Mouse (Mus musculus) liver, embryonic 11.5 days (tissue): ENCODE data around the gene Cdca4. TPM values are rescaled to one million over a fixed set of nuclear protein-coding genes. Genes with fewer than 3 reads are reported as not detected.

Experiments used
- ATAC-seq: fragments of 200-750 bp; cut with Nextera tagmentation; replicated peaks from 2 replicates; pipeline ENCODE4 v1.8.0; 2017; ENCODE audit warnings: moderate number of reproducible peaks, mild to moderate bottlenecking, moderate TSS enrichment, moderate library complexity; ENCODE audit not compliant: low FRiP score
- DNase-seq: peaks from one replicate; pipeline ENCODE4 v3.0.0-alpha.2; 2017; ENCODE audit warnings: low spot score
- H3K27ac ChIP-seq: fragments of 300-500 bp; sonication (generic); 2 replicates; pipeline ENCODE4 v1.5.1; 2014; ENCODE audit warnings: mild to moderate bottlenecking, low read depth, low read length, control low read depth
- H3K27me3 ChIP-seq: fragments of 300-500 bp; sonication (generic); replicated peaks from 2 replicates; pipeline ENCODE4 v1.6.1; 2014; ENCODE audit warnings: low read length, mixed read lengths; ENCODE audit not compliant: control insufficient read depth, insufficient read depth
- H3K36me3 ChIP-seq: fragments of 300-500 bp; sonication (generic); 2 replicates; pipeline ENCODE4 v1.6.1; 2014; ENCODE audit warnings: mild to moderate bottlenecking, low read length, moderate library complexity, mixed read lengths; ENCODE audit not compliant: control insufficient read depth, insufficient read depth
- H3K4me1 ChIP-seq: fragments of 300-500 bp; sonication (generic); replicated peaks from 2 replicates; pipeline ENCODE4 v1.6.1; 2014; ENCODE audit warnings: low read length, mixed read lengths; ENCODE audit not compliant: control insufficient read depth, insufficient read depth
- H3K4me2 ChIP-seq: fragments of 300-500 bp; sonication (generic); 2 replicates; pipeline ENCODE4 v1.6.1; 2014; ENCODE audit warnings: mild to moderate bottlenecking, control low read depth, moderate library complexity
- H3K4me3 ChIP-seq: fragments of 300-500 bp; sonication (generic); 2 replicates; pipeline ENCODE4 v1.5.1; 2014; ENCODE audit warnings: low read depth, low read length, control low read depth
- H3K9ac ChIP-seq: fragments of 300-500 bp; sonication (generic); 2 replicates; pipeline ENCODE4 v1.6.1; 2014; ENCODE audit warnings: low read depth, low read length, control low read depth
- H3K9me3 ChIP-seq: fragments of 300-500 bp; sonication (generic); 2 replicates; pipeline ENCODE4 v1.6.1; 2016; ENCODE audit warnings: low read length, inconsistent platforms, mixed read lengths; ENCODE audit not compliant: control insufficient read depth
- WGBS: fragments of 180-500 bp; shearing (Covaris S2); extraction: QIAGEN DNeasy Blood & Tissue Kit; methylation state at CpG from one replicate; pipeline ENCODE4 v1.1.7; 2014; 5-methylcytosine and 5-hydroxymethylcytosine counted together
- polyA plus RNA-seq: library from polyadenylated mRNA; unstranded; fragments of >200 nt; fragmentation: Nextera tagmentation; extraction: Ambion mirVana; gene quantifications from 2 replicates; pipeline ENCODE4 v1.2.1, GENCODE M21; 2014

The Cdca4 gene
- polyA plus RNA-seq, 1 experiment from 2014 or later = 111 TPM

DNA sequence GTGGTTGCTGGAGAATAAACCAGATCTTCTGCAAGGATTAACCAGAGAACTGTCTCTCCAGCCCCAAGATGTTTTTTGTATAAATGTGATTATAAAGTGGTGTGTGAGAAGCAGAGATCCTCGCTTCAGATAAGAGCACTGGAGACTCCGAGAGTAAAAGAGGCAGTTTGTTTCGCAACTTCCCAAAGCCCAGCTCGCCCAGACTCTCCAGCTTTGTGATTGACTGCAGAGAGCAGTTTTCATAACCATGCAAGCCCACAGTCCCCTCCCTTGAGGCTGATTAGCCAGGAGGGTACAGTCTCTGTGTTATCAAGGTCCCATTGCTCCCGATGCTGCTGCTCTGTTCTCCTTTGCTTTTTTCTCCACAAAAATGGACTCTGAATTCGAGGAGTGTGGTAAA lies 4.3 kb upstream of the Cdca4 start:
- Histone ChIP-seq H3K9me3 (no peaks in the 10 kb centered on the region), H3K4me3 (no peak overlapping the region), H3K4me2 (no peak overlapping the region), H3K27ac (no peak overlapping the region), H3K9ac (no peak overlapping the region), H3K36me3 (no peaks in the 10 kb centered on the region; the same call in 1 of the 2 replicates), H3K4me1 (peaks cover 11% of the 10 kb centered on the region), H3K27me3 (no peaks in the 10 kb centered on the region)
- ATAC-seq (no peak), DNase-seq (no peak)
- WGBS = 37% methylated on average over 6 of the region's 6 CpGs

DNA sequence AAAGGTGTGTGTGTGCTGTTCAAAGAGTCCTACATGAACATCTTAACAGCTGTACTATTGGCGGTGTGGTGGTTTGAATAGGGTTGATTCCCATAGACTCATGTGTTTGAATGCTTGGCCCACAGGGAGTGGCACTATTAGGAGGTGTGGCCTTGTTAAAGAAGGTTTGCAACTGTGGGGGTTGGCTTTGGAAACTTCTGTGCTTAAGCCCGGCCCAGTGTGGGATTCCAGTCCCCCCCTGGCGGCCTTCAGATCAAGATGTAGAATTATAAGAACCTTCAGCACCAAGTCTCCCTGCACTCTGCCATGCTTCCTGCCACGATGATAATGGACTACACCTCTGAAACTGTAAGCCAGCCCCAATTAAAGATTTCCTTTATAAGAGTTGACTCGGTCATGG lies 3.2 kb upstream of the Cdca4 start:
- WGBS = 90% methylated on average over 5 of the region's 5 CpGs
- DNase-seq = no peak
- peaks cover 18% of the 10 kb centered on the region for H3K4me1 ChIP-seq
- ATAC-seq = no peak
- no peak overlapping the region for H3K4me3 ChIP-seq
- no peak overlapping the region for H3K4me2 ChIP-seq
- H3K27ac ChIP-seq = no peak overlapping the region
- H3K27me3 ChIP-seq = no peaks in the 10 kb centered on the region
- no peak overlapping the region for H3K9ac ChIP-seq
- H3K9me3 ChIP-seq = no peaks in the 10 kb centered on the region
- H3K36me3 ChIP-seq = no peaks in the 10 kb centered on the region; the same call in none of the 2 replicates

DNA sequence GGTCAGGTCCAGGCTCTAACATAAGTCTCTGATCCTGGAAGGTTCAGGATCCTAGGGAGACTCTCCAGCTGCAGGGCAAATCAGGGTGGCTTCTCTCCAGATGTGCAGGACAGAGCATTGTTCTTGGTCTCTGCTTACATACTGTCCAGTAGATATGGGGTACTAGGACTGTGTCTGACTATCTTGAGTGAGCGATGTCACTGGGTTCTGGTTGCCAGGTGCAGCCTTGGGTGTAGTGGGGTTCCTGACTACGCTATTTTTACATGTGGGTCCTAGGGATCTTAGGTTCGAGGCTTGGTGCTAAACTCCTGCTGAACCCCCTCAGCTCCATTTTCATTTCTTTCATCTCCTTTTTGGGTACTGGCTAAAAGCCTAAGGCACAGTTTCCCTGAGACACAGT lies 1.3 kb upstream of the Cdca4 start:
- WGBS = 90% methylated on average over 3 of the region's 3 CpGs
- Histone ChIP-seq H3K36me3 (peaks cover 4% of the 10 kb centered on the region), H3K9ac (peak overlapping the region; percentile 82), H3K27me3 (no peaks in the 10 kb centered on the region), H3K9me3 (no peaks in the 10 kb centered on the region), H3K4me1 (peaks cover 32% of the 10 kb centered on the region), H3K4me2 (peak overlapping the region; percentile 79), H3K4me3 (peak overlapping the region; percentile 98), H3K27ac (no peak overlapping the region; the same call in 1 of the 2 replicates)
- no peak for DNase-seq
- no peak for ATAC-seq

DNA sequence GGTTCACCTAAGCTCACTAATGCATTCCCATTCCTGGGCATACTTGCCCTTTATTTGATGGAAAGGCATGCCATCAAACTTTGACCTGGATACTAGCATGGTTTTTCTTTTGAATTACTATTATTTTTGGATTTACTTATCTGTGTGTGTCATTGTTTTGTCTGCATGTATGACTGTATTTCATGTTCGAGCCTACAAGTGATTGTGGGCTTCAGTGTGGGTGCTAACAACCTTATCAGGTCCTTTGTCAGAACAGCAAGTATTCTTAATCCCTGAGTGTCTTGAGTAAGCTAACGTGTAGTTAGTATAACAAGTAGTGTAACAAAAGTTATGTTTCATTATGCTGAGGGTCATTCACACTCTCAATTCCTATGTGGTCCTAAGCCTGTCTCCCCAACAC lies 918 bp upstream of the Cdca4 start:
- H3K4me1 ChIP-seq = peaks cover 34% of the 10 kb centered on the region
- H3K36me3 ChIP-seq = peaks cover 4% of the 10 kb centered on the region
- ATAC-seq = no peak
- H3K4me2 ChIP-seq = peak overlapping the region; percentile 79
- no peaks in the 10 kb centered on the region for H3K27me3 ChIP-seq
- no peaks in the 10 kb centered on the region for H3K9me3 ChIP-seq
- H3K27ac ChIP-seq = peak overlapping the region; percentile 61
- 29% methylated on average over 2 of the region's 2 CpGs for WGBS
- H3K9ac ChIP-seq = peak overlapping the region; percentile 82
- DNase-seq = no peak
- peak overlapping the region; percentile 98 for H3K4me3 ChIP-seq

DNA sequence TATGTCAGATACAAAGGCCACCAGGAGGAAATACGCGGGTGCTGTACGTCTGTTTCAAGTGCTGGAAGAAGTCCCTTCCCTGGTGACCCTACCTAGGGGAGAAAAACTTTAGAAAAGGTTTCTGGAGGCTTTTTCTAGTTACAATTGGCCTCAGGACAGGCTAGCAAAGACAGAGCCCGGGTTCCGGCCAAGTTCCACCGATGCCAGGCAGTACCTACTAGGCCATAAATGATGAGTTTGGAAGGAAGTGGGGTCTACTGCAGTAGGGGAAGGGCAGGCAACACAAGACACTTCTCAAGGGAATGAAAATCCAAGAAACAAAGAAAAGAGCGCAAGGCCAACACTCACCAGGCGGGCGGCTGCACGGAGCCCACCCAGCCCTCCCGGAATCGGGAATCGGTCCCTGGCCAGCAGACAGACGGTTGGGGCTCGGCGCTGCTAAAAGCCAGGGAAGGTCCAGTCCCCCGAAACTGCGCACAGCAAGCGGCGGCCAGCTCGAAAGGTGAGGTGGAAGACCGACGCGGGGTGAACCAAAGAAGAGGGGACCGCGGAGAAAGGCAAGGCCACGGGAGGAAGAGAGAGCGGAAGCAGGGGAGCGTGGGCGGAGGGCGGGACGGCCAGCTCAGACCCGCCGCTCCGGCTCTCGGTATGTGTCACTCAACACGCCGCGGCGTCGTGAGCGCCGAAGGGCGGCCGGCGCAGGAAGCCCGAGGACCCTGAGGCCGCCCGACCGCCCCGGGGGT lies 551 bp downstream of the Cdca4 start:
- DNase-seq = no peak
- ATAC-seq = peak; percentile 77
- Histone ChIP-seq H3K9ac (peak overlapping the region; percentile 99), H3K27ac (peak overlapping the region; percentile 93), H3K4me3 (peak overlapping the region; percentile 98), H3K4me1 (peaks cover 44% of the 10 kb centered on the region), H3K9me3 (no peaks in the 10 kb centered on the region), H3K36me3 (peaks cover 6% of the 10 kb centered on the region), H3K27me3 (no peaks in the 10 kb centered on the region), H3K4me2 (peak overlapping the region; percentile 95)
- WGBS = under 1% methylated on average over 44 of the region's 51 CpGs

DNA sequence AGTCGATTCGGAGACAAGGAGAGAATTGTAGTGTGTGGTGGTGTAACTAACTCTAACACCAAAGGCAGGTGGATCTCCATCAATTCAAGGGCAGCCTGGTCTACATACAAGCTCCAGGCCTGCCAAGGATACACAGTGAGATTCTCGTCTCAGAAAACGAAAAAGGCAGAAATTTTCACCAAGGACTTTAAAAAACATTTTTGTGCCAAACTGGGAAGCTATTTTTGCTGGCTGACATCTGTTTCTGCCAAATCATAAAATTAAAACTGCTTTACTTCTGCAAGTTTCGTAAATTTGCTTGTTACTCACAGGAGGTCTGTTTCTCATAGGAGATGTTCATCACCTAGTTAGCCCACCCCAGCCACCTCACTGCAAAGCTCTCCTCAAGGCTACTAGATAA lies 3.3 kb downstream of the Cdca4 start:
- peak overlapping the region; percentile 95; the same call in 1 of the 2 replicates for H3K4me2 ChIP-seq
- no peak overlapping the region for H3K9ac ChIP-seq
- H3K36me3 ChIP-seq = peaks cover 17% of the 10 kb centered on the region
- no peaks in the 10 kb centered on the region for H3K27me3 ChIP-seq
- peak overlapping the region; percentile 9; the same call in 1 of the 2 replicates for H3K4me3 ChIP-seq
- no peak for DNase-seq
- peaks cover 63% of the 10 kb centered on the region for H3K4me1 ChIP-seq
- ATAC-seq = no peak
- no peaks in the 10 kb centered on the region for H3K9me3 ChIP-seq
- H3K27ac ChIP-seq = no peak overlapping the region
- 85% methylated on average over 5 of the region's 5 CpGs for WGBS

DNA sequence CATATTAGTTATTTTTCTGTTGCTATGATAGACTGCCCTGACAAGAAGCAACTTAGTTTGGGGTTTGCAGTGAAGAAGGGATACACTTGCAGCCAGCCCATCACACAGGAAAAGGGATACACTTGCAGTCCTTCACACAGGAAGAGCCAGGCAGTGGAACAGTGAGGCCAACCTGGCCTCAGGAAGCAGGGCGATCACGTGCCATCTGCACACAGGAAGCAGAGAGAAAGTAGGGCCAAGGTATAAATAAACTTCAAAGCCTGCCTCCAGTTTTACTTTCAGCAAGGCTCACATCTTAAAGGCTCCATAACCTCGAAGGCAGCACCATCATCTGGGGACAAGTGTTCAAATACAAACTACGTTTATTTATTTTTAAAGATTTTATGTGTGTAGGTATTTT lies 6.0 kb downstream of the Cdca4 start:
- Histone ChIP-seq H3K9ac (no peak overlapping the region), H3K4me1 (peaks cover 56% of the 10 kb centered on the region), H3K27ac (no peak overlapping the region), H3K4me2 (peak overlapping the region; percentile 2), H3K4me3 (no peak overlapping the region), H3K9me3 (no peaks in the 10 kb centered on the region), H3K36me3 (peaks cover 33% of the 10 kb centered on the region), H3K27me3 (no peaks in the 10 kb centered on the region)
- 50% methylated on average over 4 of the region's 4 CpGs for WGBS
- DNase-seq (no peak), ATAC-seq (no peak)

DNA sequence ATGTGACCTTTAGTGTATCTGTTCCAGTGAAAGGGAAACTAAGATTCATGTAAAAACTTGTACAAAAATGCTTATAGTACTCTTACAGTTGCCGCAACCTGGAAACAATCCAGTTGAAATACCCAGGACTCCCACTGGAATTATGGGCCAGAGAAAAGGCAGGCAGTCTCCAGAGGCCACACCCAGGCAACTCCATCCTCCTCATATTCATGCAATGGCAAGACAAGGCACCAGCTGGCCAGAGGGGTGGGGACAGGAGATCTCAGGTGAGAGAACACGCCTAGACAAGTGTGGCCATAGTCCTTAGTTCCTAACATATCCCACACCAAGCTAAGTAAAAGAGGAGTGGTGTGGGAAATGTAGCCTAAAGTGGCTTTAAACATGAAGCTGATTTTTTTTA lies 6.5 kb downstream of the Cdca4 start:
- no peak for DNase-seq
- Histone ChIP-seq H3K4me2 (peak overlapping the region; percentile 16; the same call in 1 of the 2 replicates), H3K36me3 (peaks cover 34% of the 10 kb centered on the region), H3K9me3 (no peaks in the 10 kb centered on the region), H3K4me3 (no peak overlapping the region), H3K27ac (no peak overlapping the region), H3K4me1 (peaks cover 52% of the 10 kb centered on the region), H3K27me3 (no peaks in the 10 kb centered on the region), H3K9ac (no peak overlapping the region)
- ATAC-seq = no peak
- WGBS = 77% methylated on average over 2 of the region's 2 CpGs

DNA sequence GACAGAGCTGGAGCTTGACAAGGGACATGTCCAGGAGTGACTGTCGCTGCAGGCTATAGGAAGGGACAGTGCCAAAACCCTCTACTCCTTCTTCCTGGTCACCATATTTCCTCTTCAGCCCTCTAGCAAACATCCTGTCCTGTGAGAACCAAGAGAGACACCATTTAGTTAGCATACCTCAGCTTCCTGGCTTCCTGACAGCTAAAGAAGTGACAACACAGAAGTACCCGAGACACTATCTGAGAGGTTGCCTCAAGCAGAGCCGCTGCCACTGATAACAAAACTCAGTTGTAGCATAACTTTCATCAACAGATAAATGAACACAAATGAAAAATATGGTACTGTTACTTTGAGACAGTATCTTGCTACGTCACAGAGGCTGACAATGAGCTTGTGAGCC lies 7.2 kb downstream of the Cdca4 start:
- H3K36me3 ChIP-seq = peaks cover 31% of the 10 kb centered on the region
- no peak for ATAC-seq
- no peak overlapping the region; the same call in 1 of the 2 replicates for H3K4me2 ChIP-seq
- H3K4me1 ChIP-seq = peaks cover 45% of the 10 kb centered on the region
- WGBS = 52% methylated on average over 4 of the region's 4 CpGs
- H3K27ac ChIP-seq = no peak overlapping the region
- H3K4me3 ChIP-seq = no peak overlapping the region
- H3K27me3 ChIP-seq = no peaks in the 10 kb centered on the region
- no peak overlapping the region for H3K9ac ChIP-seq
- H3K9me3 ChIP-seq = no peaks in the 10 kb centered on the region
- no peak for DNase-seq
